Mouse (Mus musculus): Measurements from ENCODE around the gene Ltbp2. TPM values are rescaled to one million over a fixed set of nuclear protein-coding genes. Genes with fewer than 3 reads are reported as not detected.

Gene Ltbp2
- polyA plus RNA-seq, 1 experiment from 2014 or later: 0.08 TPM

DNA sequence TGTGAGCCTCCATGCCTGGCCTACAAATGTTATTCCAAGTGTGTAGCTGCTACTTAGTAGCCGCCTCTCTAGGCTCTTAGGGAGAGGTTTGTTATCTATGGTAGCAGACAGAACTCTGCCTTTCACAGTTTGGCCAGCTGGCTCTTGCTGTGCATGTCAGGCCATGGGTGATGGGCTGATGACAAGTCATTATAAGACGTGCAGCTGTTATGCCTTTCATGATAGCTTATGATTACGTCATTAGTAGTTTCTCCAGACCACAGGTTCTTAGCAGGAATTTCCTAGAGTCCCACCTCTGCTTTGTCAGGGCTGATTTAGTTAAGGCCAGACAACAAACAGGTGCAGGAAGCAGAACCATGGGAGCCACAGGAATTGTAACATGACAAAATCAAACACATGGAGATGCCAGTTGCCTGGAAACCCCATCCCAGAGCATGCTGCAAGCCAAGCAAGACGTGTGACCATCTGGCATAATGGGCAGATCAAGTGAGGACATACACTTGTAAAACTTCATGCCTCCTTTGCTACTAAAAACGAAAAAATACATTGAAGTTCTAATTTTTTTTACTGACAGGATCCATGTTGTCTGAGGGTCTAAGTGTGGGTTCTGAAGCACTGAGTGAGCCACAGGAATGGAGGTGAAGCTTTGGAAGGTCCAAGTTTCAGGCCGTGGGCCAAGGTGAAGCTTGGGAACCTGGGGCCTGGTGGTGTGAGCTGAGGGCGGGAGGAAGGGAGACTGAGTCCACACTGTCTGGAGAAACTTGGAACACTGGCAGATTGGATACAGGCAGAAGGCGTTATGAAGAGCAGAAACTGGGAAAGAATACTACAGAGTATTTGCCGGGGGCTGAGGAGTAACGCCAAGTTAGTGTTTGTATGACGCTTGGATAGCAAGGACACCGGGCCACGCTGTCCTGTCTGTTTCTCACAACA, 56.8 kb downstream of the Ltbp2 start:
- no peak overlapping the region for H3K4me2 ChIP-seq (replicated peaks; ENCODE audit: low read depth, low read length)
- H3K27ac ChIP-seq (ENCODE audit: low read depth, low read length): no peak overlapping the region
- H3K9ac ChIP-seq (ENCODE audit: low read depth, low read length): no peak overlapping the region
- H3K4me3 ChIP-seq (ENCODE audit: low read length): no peak overlapping the region
- no peaks in the 10 kb centered on the region for H3K9me3 ChIP-seq (ENCODE audit: control insufficient read depth, low read length)
- 87% methylated on average over 13 of the region's 13 CpGs for WGBS
- H3K27me3 ChIP-seq (ENCODE audit: control insufficient read depth, insufficient read depth, low read length): no peaks in the 10 kb centered on the region
- H3K4me1 ChIP-seq (ENCODE audit: control insufficient read depth, insufficient read depth, low read length): no peaks in the 10 kb centered on the region
- H3K36me3 ChIP-seq (ENCODE audit: control insufficient read depth, insufficient read depth, low read length): no peaks in the 10 kb centered on the region
- no peak for ATAC-seq (ENCODE audit: low FRiP score, low TSS enrichment)

DNA sequence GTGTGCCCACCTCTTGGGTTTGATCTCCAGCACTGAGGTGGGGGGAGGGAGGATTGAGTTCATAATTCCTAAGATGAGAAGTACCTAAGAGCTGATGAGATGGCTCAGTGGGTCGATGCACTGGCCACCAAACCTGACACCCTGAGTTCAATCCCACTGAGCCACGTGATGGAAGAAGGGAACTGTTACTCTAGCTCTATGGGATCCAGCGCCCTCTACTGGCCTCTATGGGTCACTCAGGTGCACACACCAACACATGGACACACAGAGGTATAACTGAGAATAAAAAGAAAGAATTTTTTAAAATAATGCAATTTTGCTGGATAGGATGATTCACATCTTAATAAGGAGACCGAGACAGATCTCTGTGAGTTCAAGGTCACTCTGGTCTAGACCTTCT, 57.8 kb downstream of the Ltbp2 start:
- Histone ChIP-seq H3K9ac (ENCODE audit: low read depth, low read length) (no peak overlapping the region), H3K36me3 (ENCODE audit: control insufficient read depth, insufficient read depth, low read length) (no peaks in the 10 kb centered on the region), H3K4me1 (ENCODE audit: control insufficient read depth, insufficient read depth, low read length) (no peaks in the 10 kb centered on the region), H3K27me3 (ENCODE audit: control insufficient read depth, insufficient read depth, low read length) (no peaks in the 10 kb centered on the region), H3K4me2 (replicated peaks; ENCODE audit: low read depth, low read length) (no peak overlapping the region), H3K4me3 (ENCODE audit: low read length) (no peak overlapping the region), H3K9me3 (ENCODE audit: control insufficient read depth, low read length) (no peaks in the 10 kb centered on the region), H3K27ac (ENCODE audit: low read depth, low read length) (no peak overlapping the region)
- 68% methylated on average over 4 of the region's 4 CpGs for WGBS
- no peak for ATAC-seq (ENCODE audit: low FRiP score, low TSS enrichment)

DNA sequence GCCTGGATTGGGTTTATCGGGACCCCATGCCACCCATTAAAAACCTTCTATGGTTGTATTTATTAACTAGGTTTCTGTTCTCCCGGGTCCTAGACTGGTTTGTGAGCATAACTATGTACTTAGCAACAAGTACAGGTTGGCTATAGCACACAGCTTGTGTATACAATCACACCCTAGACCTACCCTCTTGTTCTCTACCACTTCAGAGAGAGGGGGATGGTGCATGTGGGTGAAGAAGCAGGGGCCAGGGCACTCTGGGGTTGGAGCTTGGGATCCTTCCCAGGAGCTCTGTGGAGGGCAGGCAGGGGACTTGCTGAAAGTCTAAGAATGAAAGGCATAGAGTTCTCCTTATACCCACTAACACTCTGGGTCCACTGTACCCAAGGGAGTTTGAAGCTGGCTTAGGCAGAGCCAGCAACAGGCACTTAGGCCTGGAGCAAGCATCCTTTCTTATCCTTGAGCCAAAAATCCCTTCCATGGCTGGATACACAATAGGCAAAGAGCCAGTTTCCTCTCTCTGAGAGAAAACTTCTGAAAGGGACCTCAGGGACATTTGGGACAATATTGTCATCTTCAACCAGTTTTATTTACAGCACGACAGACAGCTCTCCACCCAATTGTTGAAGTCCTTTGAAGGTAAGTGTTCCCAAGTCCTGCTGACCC, 61.5 kb downstream of the Ltbp2 start:
- Histone ChIP-seq H3K36me3 (ENCODE audit: control insufficient read depth, insufficient read depth, low read length) (no peaks in the 10 kb centered on the region), H3K9me3 (ENCODE audit: control insufficient read depth, low read length) (no peaks in the 10 kb centered on the region), H3K27ac (ENCODE audit: low read depth, low read length) (no peak overlapping the region), H3K4me2 (replicated peaks; ENCODE audit: low read depth, low read length) (no peak overlapping the region), H3K27me3 (ENCODE audit: control insufficient read depth, insufficient read depth, low read length) (no peaks in the 10 kb centered on the region), H3K4me1 (ENCODE audit: control insufficient read depth, insufficient read depth, low read length) (no peaks in the 10 kb centered on the region), H3K9ac (ENCODE audit: low read depth, low read length) (no peak overlapping the region), H3K4me3 (ENCODE audit: low read length) (no peak overlapping the region)
- WGBS: 78% methylated on average over 3 of the region's 3 CpGs
- no peak for ATAC-seq (ENCODE audit: low FRiP score, low TSS enrichment)

DNA sequence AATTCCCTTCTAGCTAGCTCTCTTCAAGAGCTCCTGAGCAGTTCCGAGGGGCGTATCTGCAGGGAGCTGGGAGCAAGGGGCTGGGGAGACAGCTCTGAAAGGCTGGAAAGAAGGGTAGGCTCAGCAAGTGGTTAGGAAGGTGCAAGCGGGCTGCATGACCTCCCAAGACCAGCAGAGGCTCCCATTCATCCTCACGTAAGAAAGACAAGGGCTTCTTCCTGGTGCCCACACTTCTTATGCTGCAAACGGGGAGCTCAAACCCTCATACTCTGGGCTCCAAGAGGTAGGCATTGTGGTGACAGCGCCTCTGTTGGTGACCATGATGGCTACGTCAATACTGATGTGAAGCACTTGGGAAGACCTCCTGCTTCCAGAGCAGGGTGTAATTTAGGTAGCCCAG, 62.6 kb downstream of the Ltbp2 start:
- Histone ChIP-seq H3K27me3 (ENCODE audit: control insufficient read depth, insufficient read depth, low read length) (no peaks in the 10 kb centered on the region), H3K27ac (ENCODE audit: low read depth, low read length) (no peak overlapping the region), H3K4me1 (ENCODE audit: control insufficient read depth, insufficient read depth, low read length) (no peaks in the 10 kb centered on the region), H3K9me3 (ENCODE audit: control insufficient read depth, low read length) (no peaks in the 10 kb centered on the region), H3K36me3 (ENCODE audit: control insufficient read depth, insufficient read depth, low read length) (no peaks in the 10 kb centered on the region), H3K9ac (ENCODE audit: low read depth, low read length) (no peak overlapping the region), H3K4me2 (replicated peaks; ENCODE audit: low read depth, low read length) (no peak overlapping the region), H3K4me3 (ENCODE audit: low read length) (no peak overlapping the region)
- ATAC-seq (ENCODE audit: low FRiP score, low TSS enrichment): no peak
- 53% methylated on average over 7 of the region's 7 CpGs for WGBS

DNA sequence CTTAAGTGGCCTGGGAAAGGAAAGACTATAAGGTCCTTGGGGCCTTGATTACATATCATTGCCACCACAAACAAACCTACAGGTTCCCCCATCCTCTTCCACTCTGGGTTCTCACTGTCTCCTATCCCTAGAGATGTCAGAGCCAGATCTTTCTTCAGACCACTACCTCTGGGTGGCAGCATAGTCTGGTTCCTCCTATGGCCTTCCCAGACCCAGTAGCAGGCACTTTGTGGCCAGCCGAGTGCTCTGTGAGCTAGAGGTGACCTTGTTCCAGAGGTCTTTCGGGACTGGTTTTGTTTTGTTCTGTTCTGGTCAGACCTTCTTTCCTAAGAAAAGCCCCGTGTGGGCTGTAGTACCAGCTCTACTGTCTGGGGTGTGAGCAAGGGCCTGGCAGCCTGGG, 64.3 kb downstream of the Ltbp2 start:
- Histone ChIP-seq H3K27me3 (ENCODE audit: control insufficient read depth, insufficient read depth, low read length) (no peaks in the 10 kb centered on the region), H3K4me1 (ENCODE audit: control insufficient read depth, insufficient read depth, low read length) (0 out of 2 replicates have a peak, but pooled peaks cover 3% of the 10 kb centered on the region), H3K4me2 (replicated peaks; ENCODE audit: low read depth, low read length) (no peak overlapping the region), H3K36me3 (ENCODE audit: control insufficient read depth, insufficient read depth, low read length) (no peaks in the 10 kb centered on the region), H3K9ac (ENCODE audit: low read depth, low read length) (no peak overlapping the region), H3K4me3 (ENCODE audit: low read length) (no peak overlapping the region), H3K27ac (ENCODE audit: low read depth, low read length) (no peak overlapping the region), H3K9me3 (ENCODE audit: control insufficient read depth, low read length) (no peaks in the 10 kb centered on the region)
- ATAC-seq (ENCODE audit: low FRiP score, low TSS enrichment): no peak
- WGBS: 50% methylated on average over 3 of the region's 3 CpGs

DNA sequence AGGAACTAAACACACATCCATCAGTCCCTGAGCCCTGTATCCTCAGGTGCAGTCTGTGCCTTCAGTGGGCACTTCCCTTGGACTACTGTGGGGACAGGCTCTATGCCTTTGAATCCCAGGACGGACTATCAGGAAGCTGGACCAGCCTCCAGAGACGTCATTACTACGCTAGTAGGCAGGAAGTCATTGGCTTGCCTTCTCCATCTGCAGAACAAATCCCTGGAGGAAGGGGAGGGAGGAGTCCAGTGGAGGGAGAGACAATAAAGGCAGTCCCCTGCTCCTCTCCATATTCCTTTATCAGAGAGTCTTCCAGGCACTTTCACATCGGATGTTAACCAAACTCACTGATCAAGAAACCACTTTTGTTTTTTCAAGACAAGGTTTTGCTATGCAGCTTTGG, 64.8 kb downstream of the Ltbp2 start:
- no peak for ATAC-seq (ENCODE audit: low FRiP score, low TSS enrichment)
- H3K27me3 ChIP-seq (ENCODE audit: control insufficient read depth, insufficient read depth, low read length): no peaks in the 10 kb centered on the region
- H3K27ac ChIP-seq (ENCODE audit: low read depth, low read length): no peak overlapping the region
- H3K36me3 ChIP-seq (ENCODE audit: control insufficient read depth, insufficient read depth, low read length): no peaks in the 10 kb centered on the region
- 52% methylated on average over 4 of the region's 4 CpGs for WGBS
- no peaks in the 10 kb centered on the region for H3K9me3 ChIP-seq (ENCODE audit: control insufficient read depth, low read length)
- H3K4me2 ChIP-seq (replicated peaks; ENCODE audit: low read depth, low read length): no peak overlapping the region
- H3K9ac ChIP-seq (ENCODE audit: low read depth, low read length): no peak overlapping the region
- H3K4me1 ChIP-seq (ENCODE audit: control insufficient read depth, insufficient read depth, low read length): peaks cover 7% of the 10 kb centered on the region; the same call in 1 of the 2 replicates
- no peak overlapping the region for H3K4me3 ChIP-seq (ENCODE audit: low read length)

DNA sequence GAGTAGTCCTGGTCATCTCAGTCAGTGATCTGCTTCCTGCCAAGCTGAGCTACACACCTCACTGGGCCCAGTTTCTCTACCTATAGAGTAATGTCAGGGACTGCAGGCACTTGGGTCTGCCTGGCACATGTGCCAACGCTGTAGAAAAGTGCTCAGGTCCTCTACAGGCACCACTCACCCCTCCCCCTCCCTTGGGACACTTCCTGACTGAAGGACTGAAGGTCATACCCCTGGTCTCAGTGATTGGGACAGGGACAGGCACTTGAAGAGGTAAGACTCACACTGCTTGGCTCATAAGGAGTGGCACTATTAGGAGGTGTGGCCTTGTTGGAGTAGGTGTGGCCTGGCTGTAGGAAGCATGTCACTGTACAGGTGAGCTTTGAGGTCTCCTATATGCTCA, 65.5 kb downstream of the Ltbp2 start:
- no peak for ATAC-seq (ENCODE audit: low FRiP score, low TSS enrichment)
- no peaks in the 10 kb centered on the region for H3K27me3 ChIP-seq (ENCODE audit: control insufficient read depth, insufficient read depth, low read length)
- 67% methylated on average over 1 of the region's 1 CpGs for WGBS

DNA sequence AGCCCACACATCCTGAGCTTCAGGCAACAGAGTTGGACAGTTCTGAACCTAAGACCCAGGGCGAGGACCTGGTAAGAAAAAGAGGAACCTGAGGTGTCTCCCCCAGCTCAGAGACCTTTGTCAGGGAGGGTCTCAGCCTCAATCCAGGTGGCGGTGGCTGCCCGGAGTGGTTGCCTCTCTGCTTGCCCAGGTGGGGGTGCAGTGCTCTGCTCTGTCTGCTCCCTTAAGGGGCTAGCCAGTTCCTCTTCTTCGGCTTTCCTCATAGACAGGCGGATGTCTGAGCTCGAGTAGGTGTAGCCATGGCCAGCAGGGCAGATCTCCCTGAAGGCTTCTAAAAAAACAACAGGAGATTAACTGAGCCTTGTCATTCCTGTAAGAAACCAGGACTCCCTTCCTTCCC, 67.3 kb downstream of the Ltbp2 start:
- H3K27ac ChIP-seq (ENCODE audit: low read depth, low read length): no peak overlapping the region
- H3K4me1 ChIP-seq (ENCODE audit: control insufficient read depth, insufficient read depth, low read length): peaks cover 17% of the 10 kb centered on the region; the same call in 1 of the 2 replicates
- ATAC-seq (ENCODE audit: low FRiP score, low TSS enrichment): no peak
- no peak overlapping the region for H3K4me2 ChIP-seq (replicated peaks; ENCODE audit: low read depth, low read length)
- H3K9ac ChIP-seq (ENCODE audit: low read depth, low read length): no peak overlapping the region
- H3K9me3 ChIP-seq (ENCODE audit: control insufficient read depth, low read length): no peaks in the 10 kb centered on the region
- H3K36me3 ChIP-seq (ENCODE audit: control insufficient read depth, insufficient read depth, low read length): no peaks in the 10 kb centered on the region
- H3K4me3 ChIP-seq (ENCODE audit: low read length): no peak overlapping the region
- no peaks in the 10 kb centered on the region for H3K27me3 ChIP-seq (ENCODE audit: control insufficient read depth, insufficient read depth, low read length)
- WGBS: 58% methylated on average over 6 of the region's 6 CpGs

More for the DNA sequence above, 65.5 kb downstream of the Ltbp2 start:
- Histone ChIP-seq H3K4me1 (ENCODE audit: control insufficient read depth, insufficient read depth, low read length) (peaks cover 13% of the 10 kb centered on the region; the same call in 1 of the 2 replicates), H3K4me3 (ENCODE audit: low read length) (no peak overlapping the region), H3K9ac (ENCODE audit: low read depth, low read length) (no peak overlapping the region), H3K36me3 (ENCODE audit: control insufficient read depth, insufficient read depth, low read length) (no peaks in the 10 kb centered on the region), H3K9me3 (ENCODE audit: control insufficient read depth, low read length) (no peaks in the 10 kb centered on the region), H3K4me2 (replicated peaks; ENCODE audit: low read depth, low read length) (no peak overlapping the region), H3K27ac (ENCODE audit: low read depth, low read length) (no peak overlapping the region)

DNA sequence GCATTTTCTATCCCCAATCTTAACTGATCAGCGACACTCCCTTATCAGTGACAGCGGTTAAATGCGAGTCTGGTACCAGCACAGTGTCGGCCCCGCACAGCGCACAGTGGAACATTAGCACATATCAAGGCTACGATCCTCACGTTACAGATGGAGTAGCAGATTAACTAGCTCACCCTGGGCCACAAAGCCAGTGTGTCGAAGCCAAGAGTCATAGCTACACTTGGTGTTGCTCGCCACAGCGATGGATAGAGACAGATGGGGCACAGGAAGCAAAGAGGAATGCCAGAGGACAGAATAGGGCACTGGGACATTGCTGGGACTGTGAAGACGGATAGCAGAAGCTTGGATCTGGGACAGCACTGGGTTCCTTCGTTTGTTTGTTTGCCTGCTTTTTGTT, 69.0 kb downstream of the Ltbp2 start:
- Histone ChIP-seq H3K9me3 (ENCODE audit: control insufficient read depth, low read length) (no peaks in the 10 kb centered on the region), H3K4me3 (ENCODE audit: low read length) (no peak overlapping the region), H3K27me3 (ENCODE audit: control insufficient read depth, insufficient read depth, low read length) (no peaks in the 10 kb centered on the region), H3K4me2 (replicated peaks; ENCODE audit: low read depth, low read length) (no peak overlapping the region), H3K9ac (ENCODE audit: low read depth, low read length) (no peak overlapping the region), H3K36me3 (ENCODE audit: control insufficient read depth, insufficient read depth, low read length) (no peaks in the 10 kb centered on the region), H3K27ac (ENCODE audit: low read depth, low read length) (no peak overlapping the region), H3K4me1 (ENCODE audit: control insufficient read depth, insufficient read depth, low read length) (peaks cover 17% of the 10 kb centered on the region; the same call in 1 of the 2 replicates)
- WGBS: 75% methylated on average over 13 of the region's 13 CpGs
- no peak for ATAC-seq (ENCODE audit: low FRiP score, low TSS enrichment)
